Mouse (Mus musculus) limb, embryonic 14.5 days (tissue): ENCODE results near the gene Gm6034. TPM values are rescaled to one million over a fixed set of nuclear protein-coding genes. Genes with fewer than 3 reads are reported as not detected.

Source experiments
- polyA plus RNA-seq, 2 experiments: library from polyadenylated mRNA; depleted of rRNA in 1 of 2; stranded (reverse) in 1 of 2; unstranded in 1 of 2; fragments of >200 nt; fragmentation: Nextera tagmentation in 1 of 2; extraction: Ambion mirVana in 1 of 2; gene quantifications; 2 replicates each; pipeline versions ENCODE4 v1.2.1 to v1.2.3; 2012 to 2014

Gm6034 gene
- polyA plus RNA-seq, 2 experiments = not detected

Other genes with a start within 250 kb of the Gm6034 start
- 10.8 and 12.2 TPM in 2 replicates for gene Ier3, start 221.3 kb upstream of the Gm6034 start, polyA plus RNA-seq (2012; rRNA removed)
- 8.8 and 8.9 TPM in 2 replicates for gene Ier3, start 221.3 kb upstream of the Gm6034 start, polyA plus RNA-seq (2014; fragmentation: Nextera tagmentation; extraction: Ambion mirVana)
- 61.8 and 66.3 TPM in 2 replicates for gene Flot1, start 219.7 kb upstream of the Gm6034 start, polyA plus RNA-seq (2012; rRNA removed)
- gene Flot1, start 219.7 kb upstream of the Gm6034 start, polyA plus RNA-seq (2014; fragmentation: Nextera tagmentation; extraction: Ambion mirVana) = 47.2 and 53.7 TPM in 2 replicates
- gene Tubb5, start 204.7 kb upstream of the Gm6034 start, polyA plus RNA-seq (2012; rRNA removed) = 1,341 and 1,699 TPM in 2 replicates
- 808 and 880 TPM in 2 replicates for gene Tubb5, start 204.7 kb upstream of the Gm6034 start, polyA plus RNA-seq (2014; fragmentation: Nextera tagmentation; extraction: Ambion mirVana)
- 24.9 and 28.8 TPM in 2 replicates for gene Mdc1, start 201.4 kb upstream of the Gm6034 start, polyA plus RNA-seq (2012; rRNA removed)
- gene Mdc1, start 201.4 kb upstream of the Gm6034 start, polyA plus RNA-seq (2014; fragmentation: Nextera tagmentation; extraction: Ambion mirVana) = 12.2 and 13.9 TPM in 2 replicates
- gene Nrm, start 181.6 kb upstream of the Gm6034 start, polyA plus RNA-seq (2012; rRNA removed) = 77.5 and 80.7 TPM in 2 replicates
- gene Nrm, start 181.6 kb upstream of the Gm6034 start, polyA plus RNA-seq (2014; fragmentation: Nextera tagmentation; extraction: Ambion mirVana) = 49.5 and 56.4 TPM in 2 replicates
- 47.2 and 56.2 TPM in 2 replicates for gene Ppp1r18, start 177.4 kb upstream of the Gm6034 start, polyA plus RNA-seq (2012; rRNA removed)
- gene Ppp1r18, start 177.4 kb upstream of the Gm6034 start, polyA plus RNA-seq (2014; fragmentation: Nextera tagmentation; extraction: Ambion mirVana) = 26.0 and 26.3 TPM in 2 replicates
- 78.6 and 90.5 TPM in 2 replicates for gene Dhx16, start 163.1 kb upstream of the Gm6034 start, polyA plus RNA-seq (2012; rRNA removed)
- gene Dhx16, start 163.1 kb upstream of the Gm6034 start, polyA plus RNA-seq (2014; fragmentation: Nextera tagmentation; extraction: Ambion mirVana) = 40.0 and 43.4 TPM in 2 replicates
- gene 2310061I04Rik, start 145.5 kb upstream of the Gm6034 start, polyA plus RNA-seq (2012; rRNA removed) = 53.9 and 68.4 TPM in 2 replicates
- gene 2310061I04Rik, start 145.5 kb upstream of the Gm6034 start, polyA plus RNA-seq (2014; fragmentation: Nextera tagmentation; extraction: Ambion mirVana) = 20.6 and 20.7 TPM in 2 replicates
- gene Atat1, start 132.9 kb upstream of the Gm6034 start, polyA plus RNA-seq (2012; rRNA removed) = 157 and 189 TPM in 2 replicates
- 68.7 and 88.1 TPM in 2 replicates for gene Atat1, start 132.9 kb upstream of the Gm6034 start, polyA plus RNA-seq (2014; fragmentation: Nextera tagmentation; extraction: Ambion mirVana)
- 62.7 and 62.9 TPM in 2 replicates for gene Mrps18b, start 126.6 kb upstream of the Gm6034 start, polyA plus RNA-seq (2012; rRNA removed)
- gene Mrps18b, start 126.6 kb upstream of the Gm6034 start, polyA plus RNA-seq (2014; fragmentation: Nextera tagmentation; extraction: Ambion mirVana) = 68.0 and 70.3 TPM in 2 replicates
- 39.9 and 41.6 TPM in 2 replicates for gene Ppp1r10, start 126.5 kb upstream of the Gm6034 start, polyA plus RNA-seq (2012; rRNA removed)
- gene Ppp1r10, start 126.5 kb upstream of the Gm6034 start, polyA plus RNA-seq (2014; fragmentation: Nextera tagmentation; extraction: Ambion mirVana) = 30.8 and 34.2 TPM in 2 replicates
- 73.4 and 83.1 TPM in 2 replicates for gene Abcf1, start 73.2 kb upstream of the Gm6034 start, polyA plus RNA-seq (2012; rRNA removed)
- 77.2 and 84.6 TPM in 2 replicates for gene Abcf1, start 73.2 kb upstream of the Gm6034 start, polyA plus RNA-seq (2014; fragmentation: Nextera tagmentation; extraction: Ambion mirVana)
- 37.7 and 41.8 TPM in 2 replicates for gene Gnl1, start 63.1 kb upstream of the Gm6034 start, polyA plus RNA-seq (2012; rRNA removed)
- 43.4 and 49.5 TPM in 2 replicates for gene Gnl1, start 63.1 kb upstream of the Gm6034 start, polyA plus RNA-seq (2014; fragmentation: Nextera tagmentation; extraction: Ambion mirVana)
- 57.8 and 62.8 TPM in 2 replicates for gene Prr3, start 62.7 kb upstream of the Gm6034 start, polyA plus RNA-seq (2012; rRNA removed)
- gene Prr3, start 62.7 kb upstream of the Gm6034 start, polyA plus RNA-seq (2014; fragmentation: Nextera tagmentation; extraction: Ambion mirVana) = 33.3 and 34.7 TPM in 2 replicates
- gene H2-T24, start 22.4 kb upstream of the Gm6034 start, polyA plus RNA-seq (2012; rRNA removed) = 0.14 and 0.42 TPM in 2 replicates
- 1.5 and 3.3 TPM in 2 replicates for gene H2-T24, start 22.4 kb upstream of the Gm6034 start, polyA plus RNA-seq (2014; fragmentation: Nextera tagmentation; extraction: Ambion mirVana)
- gene H2-T23, start 10.1 kb upstream of the Gm6034 start, polyA plus RNA-seq (2012; rRNA removed) = 13.5 and 15.0 TPM in 2 replicates
- 10.0 and 10.8 TPM in 2 replicates for gene H2-T23, start 10.1 kb upstream of the Gm6034 start, polyA plus RNA-seq (2014; fragmentation: Nextera tagmentation; extraction: Ambion mirVana)
- gene H2-T22, start 214 bp upstream of the Gm6034 start, polyA plus RNA-seq (2012; rRNA removed) = 27.4 and 29.0 TPM in 2 replicates
- gene H2-T22, start 214 bp upstream of the Gm6034 start, polyA plus RNA-seq (2014; fragmentation: Nextera tagmentation; extraction: Ambion mirVana) = 23.4 and 26.6 TPM in 2 replicates
- gene Gm11127, start 15.4 kb downstream of the Gm6034 start, polyA plus RNA-seq (2012; rRNA removed) = 0.12 and 0.21 TPM in 2 replicates
- not detected in 2 replicates for gene Gm11127, start 15.4 kb downstream of the Gm6034 start, polyA plus RNA-seq (2014; fragmentation: Nextera tagmentation; extraction: Ambion mirVana)
- gene Gm19684, start 78.7 kb downstream of the Gm6034 start, polyA plus RNA-seq (2012; rRNA removed) = not detected in 2 replicates
- gene Gm19684, start 78.7 kb downstream of the Gm6034 start, polyA plus RNA-seq (2014; fragmentation: Nextera tagmentation; extraction: Ambion mirVana) = not detected in 2 replicates
- gene Gm7030, start 86.5 kb downstream of the Gm6034 start, polyA plus RNA-seq (2012; rRNA removed) = not detected in 2 replicates
- gene Gm7030, start 86.5 kb downstream of the Gm6034 start, polyA plus RNA-seq (2014; fragmentation: Nextera tagmentation; extraction: Ambion mirVana) = not detected in 2 replicates
- 0.05 TPM in 1 of 2 replicates, not detected in the other for gene Gm8909, start 125.6 kb downstream of the Gm6034 start, polyA plus RNA-seq (2012; rRNA removed)
- not detected in 2 replicates for gene Gm8909, start 125.6 kb downstream of the Gm6034 start, polyA plus RNA-seq (2014; fragmentation: Nextera tagmentation; extraction: Ambion mirVana)
- gene H2-T3, start 147.3 kb downstream of the Gm6034 start, polyA plus RNA-seq (2012; rRNA removed) = 0.09 TPM in 1 of 2 replicates, not detected in the other
- gene H2-T3, start 147.3 kb downstream of the Gm6034 start, polyA plus RNA-seq (2014; fragmentation: Nextera tagmentation; extraction: Ambion mirVana) = not detected in 2 replicates
- gene Rpp21, start 215.1 kb downstream of the Gm6034 start, polyA plus RNA-seq (2012; rRNA removed) = 73.2 and 87.5 TPM in 2 replicates
- 113 and 123 TPM in 2 replicates for gene Rpp21, start 215.1 kb downstream of the Gm6034 start, polyA plus RNA-seq (2014; fragmentation: Nextera tagmentation; extraction: Ambion mirVana)
- gene Trim39, start 229.3 kb downstream of the Gm6034 start, polyA plus RNA-seq (2012; rRNA removed) = 42.6 and 44.6 TPM in 2 replicates
- gene Trim39, start 229.3 kb downstream of the Gm6034 start, polyA plus RNA-seq (2014; fragmentation: Nextera tagmentation; extraction: Ambion mirVana) = 14.5 and 16.9 TPM in 2 replicates
- not detected in 2 replicates for gene H2-M10.2, start 243.5 kb downstream of the Gm6034 start, polyA plus RNA-seq (2012; rRNA removed)
- not detected in 2 replicates for gene H2-M10.2, start 243.5 kb downstream of the Gm6034 start, polyA plus RNA-seq (2014; fragmentation: Nextera tagmentation; extraction: Ambion mirVana)